Mouse (Mus musculus) neutrophil, adult 5-6 weeks (primary cell): ENCODE measurements around the gene Atp2b1. TPM values are rescaled to one million over a fixed set of nuclear protein-coding genes. Genes with fewer than 3 reads are reported as not detected.

Source experiments
- ATAC-seq: fragments of 151-379, 151-347 bp; 2 replicates; pipeline ENCODE4 v1.8.0; 2017; ENCODE audit warnings: mild to moderate bottlenecking, moderate TSS enrichment; ENCODE audit not compliant: insufficient number of reproducible peaks, poor library complexity, low FRiP score, severe bottlenecking; ENCODE audit errors: extremely low read depth
- total RNA-seq: library from RNA; stranded (forward); fragments of 200-1000 nt; gene quantifications from 2 replicates; pipeline ENCODE4 v1.2.3, GENCODE M21; 2017

Atp2b1 gene
- total RNA-seq, 1 experiment from 2014 or later = 258 TPM

DNA sequence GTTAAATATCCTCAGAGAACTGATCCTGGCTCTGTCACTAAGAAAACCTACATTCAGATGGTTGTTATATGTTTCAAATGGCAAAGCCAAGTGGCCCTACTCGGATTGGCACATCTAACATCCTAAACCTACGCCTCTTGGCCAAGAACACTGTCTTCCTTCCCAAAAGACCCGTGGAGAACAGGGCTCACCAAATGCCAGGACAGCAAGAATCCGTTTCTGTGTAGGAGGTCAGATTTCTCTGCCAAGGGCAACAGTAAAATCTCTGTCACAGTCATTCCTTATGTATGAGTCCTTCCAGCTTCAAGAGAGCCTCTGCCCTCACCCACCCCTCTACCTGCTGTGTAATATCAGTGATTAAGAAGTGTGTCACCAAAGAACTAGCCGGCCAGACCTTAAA, 148.3 kb downstream of the Atp2b1 start:
- no peak for ATAC-seq

Other genes with a start within 250 kb of the Atp2b1 start
- 9.0 and 12.8 TPM in 2 replicates for gene Poc1b, start 192.6 kb downstream of the Atp2b1 start, total RNA-seq
- 20.1 and 21.9 TPM in 2 replicates for gene Galnt4, start 193.8 kb downstream of the Atp2b1 start, total RNA-seq
- 0.93 and 2.2 TPM in 2 replicates for gene Phxr2, start 211.9 kb downstream of the Atp2b1 start, total RNA-seq